Mouse (Mus musculus): ENCODE results near the gene Tsc22d2. TPM values are rescaled to one million over a fixed set of nuclear protein-coding genes. Genes with fewer than 3 reads are reported as not detected.
A peak's percentile ranks its signal among the peaks of the same experiment; 100 is the strongest.

Gene Tsc22d2
- 20.0 and 20.1 TPM in 2 replicates for total RNA-seq (2017)

GRCm38 (mm10) chr3:58414234-58414938 lies at the start of gene Tsc22d2:
Gene Tsc22d2, plus strand, starts transcription at chr3:58414715.
- ATAC-seq (replicated peaks; ENCODE audit: low read depth, poor library complexity, severe bottlenecking), result peak; percentile 27

DNA sequence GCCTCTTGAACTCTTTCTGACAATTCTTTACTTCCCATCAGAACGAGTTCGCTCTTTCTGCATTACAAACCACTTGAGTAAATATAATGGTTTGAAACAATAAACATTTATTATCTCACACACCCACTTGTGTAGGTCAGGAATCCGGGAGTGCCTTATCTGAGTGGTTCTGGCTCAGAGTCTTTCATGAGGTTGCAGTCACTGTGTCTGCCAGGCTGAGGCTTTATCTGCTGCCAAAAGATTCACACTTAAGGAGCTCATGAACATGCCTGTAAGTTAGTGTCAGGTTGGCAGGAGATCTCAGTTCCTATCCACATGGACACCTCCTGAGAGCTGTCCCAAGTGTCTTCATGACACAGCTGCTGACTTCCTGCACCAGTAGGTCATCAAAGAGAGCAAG lies 47.8 kb upstream of the Tsc22d2 start:
- ATAC-seq (replicated peaks; ENCODE audit: low read depth, poor library complexity, severe bottlenecking), result 0 out of 2 replicates have a peak, but pooled peaks have one; percentile 29

GRCm38 (mm10) chr3:58370811-58371210 lies 43.7 kb upstream of the Tsc22d2 start:
- no peak for ATAC-seq (replicated peaks; ENCODE audit: low read depth, poor library complexity, severe bottlenecking)

DNA sequence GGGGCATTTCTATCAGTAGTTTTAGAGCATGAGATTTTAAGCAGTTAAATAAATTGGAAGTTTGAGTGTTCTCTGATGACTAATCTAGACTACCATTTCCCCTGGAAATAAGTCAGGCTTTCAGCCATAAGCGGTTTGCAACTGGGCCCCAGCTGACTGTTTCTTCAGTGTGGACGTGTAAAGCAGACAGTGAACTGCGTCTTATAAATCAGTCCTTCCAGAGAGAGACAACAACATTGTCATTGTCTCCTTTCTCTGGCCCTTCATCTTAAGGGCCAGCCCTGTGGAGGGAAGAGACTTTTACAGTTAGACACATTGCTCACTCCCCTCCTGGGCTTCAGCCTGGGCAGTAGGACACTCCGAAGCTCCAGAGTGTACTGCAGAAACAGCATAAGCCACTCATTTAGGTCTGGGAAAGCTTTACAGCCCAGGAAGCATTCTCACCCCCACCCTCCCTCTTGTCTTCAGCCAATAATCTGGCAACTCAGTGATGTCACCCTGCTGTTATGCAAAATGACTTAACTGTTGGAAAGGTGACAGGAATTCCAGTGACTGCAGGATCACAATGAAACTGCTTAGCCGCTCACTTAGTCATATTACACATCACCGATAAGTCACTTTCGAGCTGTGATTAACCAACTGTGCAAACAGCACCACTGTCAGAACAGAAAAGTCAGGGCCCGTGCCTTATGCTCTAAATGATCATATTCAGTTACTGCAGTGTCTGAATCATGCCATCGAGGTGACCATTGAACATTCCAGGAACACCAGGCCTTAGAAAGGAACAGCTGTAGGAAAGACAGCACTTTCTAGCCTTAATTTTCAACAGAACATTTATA lies 42.2 kb upstream of the Tsc22d2 start:
- peak; percentile 58; the same call in 1 of the 2 replicates for ATAC-seq (replicated peaks; ENCODE audit: low read depth, poor library complexity, severe bottlenecking)

DNA sequence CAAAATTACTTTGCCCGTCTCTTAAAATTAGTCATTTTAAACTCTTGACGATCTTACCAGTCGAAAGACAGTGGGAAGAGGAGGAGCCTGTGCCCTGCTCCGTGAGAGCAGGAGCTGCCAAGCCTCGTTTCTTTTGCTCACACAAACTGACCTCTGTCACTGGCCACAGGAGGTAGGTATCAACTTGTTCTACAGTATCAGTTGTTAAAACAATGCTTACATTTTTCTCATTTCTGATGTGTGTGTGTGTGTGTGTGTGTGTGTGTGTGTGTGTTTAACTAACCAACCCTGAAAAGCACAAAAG lies 41.7 kb upstream of the Tsc22d2 start:
- ATAC-seq (replicated peaks; ENCODE audit: low read depth, poor library complexity, severe bottlenecking), result no peak

GRCm38 (mm10) chr3:58374281-58374680 lies 40.2 kb upstream of the Tsc22d2 start:
- ATAC-seq (replicated peaks; ENCODE audit: low read depth, poor library complexity, severe bottlenecking), result no peak

DNA sequence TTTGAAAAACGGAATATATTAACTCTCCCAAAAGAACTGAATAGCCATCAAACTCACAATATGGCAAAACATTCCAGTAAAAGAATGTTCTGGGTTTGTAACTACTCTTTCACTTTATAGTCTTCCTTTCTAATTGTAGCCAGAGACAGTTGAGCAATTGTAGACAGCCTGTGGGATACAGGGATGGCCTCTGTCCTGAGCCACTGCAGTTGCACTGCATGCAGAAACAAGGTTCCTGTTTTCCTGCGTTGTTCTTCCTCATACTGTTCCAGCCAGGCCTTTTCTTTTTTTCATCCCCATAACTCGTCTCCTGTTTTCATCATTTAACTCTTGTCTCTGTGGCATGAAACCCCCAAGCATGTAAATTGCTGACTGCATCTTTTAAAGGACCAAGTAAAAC lies 37.8 kb upstream of the Tsc22d2 start:
- no peak for ATAC-seq (replicated peaks; ENCODE audit: low read depth, poor library complexity, severe bottlenecking)

GRCm38 (mm10) chr3:58377589-58378134 lies 36.9 kb upstream of the Tsc22d2 start:
- ATAC-seq (replicated peaks; ENCODE audit: low read depth, poor library complexity, severe bottlenecking), result no peak

- ATAC-seq (replicated peaks; ENCODE audit: low read depth, poor library complexity, severe bottlenecking), result no peak
Measured at GRCm38 (mm10) chr3:58382676-58383075, 31.8 kb upstream of the Tsc22d2 start.

GRCm38 (mm10) chr3:58385060-58385459 lies 29.5 kb upstream of the Tsc22d2 start:
- no peak for ATAC-seq (replicated peaks; ENCODE audit: low read depth, poor library complexity, severe bottlenecking)

DNA sequence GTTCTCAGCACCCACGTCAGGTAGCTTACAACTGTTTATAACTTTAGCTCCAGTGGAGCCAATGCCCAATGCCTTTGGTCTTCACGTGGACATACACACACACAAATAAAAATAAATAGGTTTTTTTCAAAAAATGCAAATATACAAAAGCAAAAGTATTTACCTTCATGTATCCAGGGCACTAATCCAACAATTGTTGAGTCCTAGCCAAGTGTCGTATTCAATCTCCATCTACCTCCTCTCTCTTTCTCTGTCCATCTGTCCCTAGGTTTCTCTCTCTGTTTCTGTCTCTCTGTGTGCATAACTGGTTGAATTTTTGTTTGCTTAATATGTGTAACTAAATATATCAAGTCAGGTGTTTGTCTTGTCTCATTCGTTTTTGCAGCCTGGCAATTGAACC lies 25.8 kb upstream of the Tsc22d2 start:
- ATAC-seq (replicated peaks; ENCODE audit: low read depth, poor library complexity, severe bottlenecking), result no peak

DNA sequence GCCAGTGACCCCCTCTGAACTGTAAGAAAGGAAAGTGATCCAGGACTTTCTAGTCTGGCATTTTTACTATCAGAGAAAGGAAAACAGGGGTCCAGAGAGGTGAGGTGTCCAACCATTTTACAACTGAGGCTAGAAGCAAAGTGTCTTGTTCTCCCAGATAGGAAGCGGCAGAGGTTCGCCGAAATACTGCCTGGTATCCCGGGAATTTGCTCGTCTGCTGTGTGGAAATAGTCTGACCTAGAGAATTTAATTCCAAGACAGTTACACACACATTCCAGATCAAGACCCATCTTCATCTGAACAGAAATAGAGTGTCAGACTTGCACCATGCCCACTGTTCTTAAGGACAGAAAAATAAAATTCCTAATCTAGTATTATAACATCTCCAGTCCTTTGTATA lies 16.0 kb upstream of the Tsc22d2 start:
- ATAC-seq (replicated peaks; ENCODE audit: low read depth, poor library complexity, severe bottlenecking), result no peak

GRCm38 (mm10) chr3:58399931-58400330 lies 14.6 kb upstream of the Tsc22d2 start:
- ATAC-seq (replicated peaks; ENCODE audit: low read depth, poor library complexity, severe bottlenecking), result no peak

DNA sequence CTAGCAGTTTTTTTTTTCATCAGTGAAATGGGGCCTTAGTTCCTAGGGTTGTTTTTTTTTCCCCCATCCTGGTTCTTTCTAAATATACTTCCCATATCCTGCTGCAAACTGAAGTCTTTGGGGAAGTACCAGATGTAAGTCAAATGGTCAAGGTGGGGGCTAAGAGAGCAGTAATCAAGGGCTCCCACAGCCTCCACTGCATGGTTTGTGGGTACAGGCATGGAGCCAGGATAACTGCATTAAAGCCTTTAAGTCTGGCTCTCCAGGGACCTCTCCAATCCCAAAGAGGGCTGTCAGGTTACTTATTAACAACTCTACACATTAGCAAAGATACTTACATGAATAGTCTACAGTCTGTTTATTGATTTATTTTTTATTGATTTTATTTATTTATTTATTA lies 2.8 kb upstream of the Tsc22d2 start:
- no peak for ATAC-seq (replicated peaks; ENCODE audit: low read depth, poor library complexity, severe bottlenecking)

GRCm38 (mm10) chr3:58413671-58414070 lies 844 bp upstream of the Tsc22d2 start:
- ATAC-seq (replicated peaks; ENCODE audit: low read depth, poor library complexity, severe bottlenecking), result no peak

GRCm38 (mm10) chr3:58414986-58415883 lies 720 bp downstream of the Tsc22d2 start:
- peak; percentile 2; the same call in 1 of the 2 replicates for ATAC-seq (replicated peaks; ENCODE audit: low read depth, poor library complexity, severe bottlenecking)

DNA sequence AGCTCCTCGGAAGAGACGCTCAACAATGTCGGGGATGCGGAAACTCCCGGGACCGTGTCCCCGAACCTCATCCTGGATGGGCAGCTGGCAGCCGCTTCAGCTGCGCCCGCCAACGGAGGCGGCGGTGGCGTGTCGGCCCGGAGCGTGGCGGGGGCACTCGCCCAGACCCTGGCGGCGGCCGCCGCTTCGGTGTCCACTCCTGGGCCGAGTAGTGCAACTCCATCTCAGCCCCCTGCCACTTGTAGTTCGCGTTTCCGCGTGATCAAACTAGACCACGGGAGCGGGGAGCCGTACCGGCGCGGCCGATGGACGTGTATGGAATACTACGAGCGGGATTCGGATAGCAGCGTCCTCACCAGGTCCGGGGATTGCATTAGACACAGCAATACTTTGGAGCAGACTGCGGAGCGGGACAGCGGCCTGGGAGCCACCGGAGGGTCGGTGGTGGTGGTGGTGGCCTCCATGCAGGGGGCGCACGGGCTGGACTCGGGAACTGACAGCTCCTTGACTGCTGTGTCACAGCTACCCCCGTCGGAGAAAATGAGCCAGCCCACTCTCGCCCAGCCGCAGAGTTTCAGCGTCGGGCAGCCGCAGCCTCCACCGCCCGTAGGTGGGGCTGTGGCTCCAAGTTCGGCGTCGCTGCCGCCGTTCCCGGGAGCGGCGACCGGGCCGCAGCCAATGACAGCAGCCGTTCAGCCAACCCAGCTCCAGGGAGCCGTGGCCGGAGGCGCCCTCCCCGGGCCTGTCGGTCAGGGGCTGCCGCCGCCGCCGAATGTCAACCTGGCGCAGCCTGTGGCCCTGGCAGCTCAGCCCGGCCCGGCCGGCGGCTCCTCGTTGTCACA lies 1.6 kb downstream of the Tsc22d2 start:
- ATAC-seq (replicated peaks; ENCODE audit: low read depth, poor library complexity, severe bottlenecking), result peak; percentile 67

GRCm38 (mm10) chr3:58416726-58417437 lies 2.4 kb downstream of the Tsc22d2 start:
- ATAC-seq (replicated peaks; ENCODE audit: low read depth, poor library complexity, severe bottlenecking), result peak; percentile 15

Data from common myeloid progenitor, adult 5-6 weeks (primary cell).